Mouse (Mus musculus): ENCODE results near the gene Gpr39. TPM values are rescaled to one million over a fixed set of nuclear protein-coding genes. Genes with fewer than 3 reads are reported as not detected.

Gene Gpr39
- polyA plus RNA-seq, 2 experiments = 2.4 to 3.0 TPM

DNA sequence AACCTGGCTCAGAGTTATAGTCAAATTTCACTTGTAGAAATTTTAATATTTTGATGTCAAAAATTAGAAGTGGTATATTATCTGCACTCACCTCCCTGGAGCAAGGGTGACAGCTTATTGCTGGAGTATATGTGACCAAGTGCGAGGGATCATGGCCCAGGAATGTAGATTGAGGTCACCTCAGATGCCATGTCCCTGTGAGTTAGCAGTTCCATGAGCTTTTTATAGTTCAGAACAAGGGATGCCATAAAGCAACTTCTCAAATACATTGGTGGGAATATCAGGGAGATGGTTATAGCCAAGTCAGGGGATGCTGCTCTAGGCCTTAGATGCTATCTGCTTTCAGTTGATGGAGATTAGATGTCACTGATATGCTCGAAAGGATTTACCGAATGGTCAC is 27.7 kb upstream of the Gpr39 start:
- Histone ChIP-seq H3K4me3 (ENCODE audit: insufficient read depth in 1 of 2, low read depth in 2 of 2, low read length in 2 of 2) (no peak overlapping the region), H3K4me2 (ENCODE audit: low read depth) (no peak overlapping the region), H3K9ac (replicated peaks) (no peak overlapping the region), H3K27me3 (ENCODE audit: control insufficient read depth, insufficient read depth, low read length) (no peaks in the 10 kb centered on the region), H3K27ac (no peak overlapping the region), H3K36me3 (replicated peaks; ENCODE audit: control insufficient read depth, insufficient read depth, low read depth) (no peaks in the 10 kb centered on the region), H3K9me3 (ENCODE audit: control insufficient read depth, low read length) (no peaks in the 10 kb centered on the region), H3K4me1 (replicated peaks; ENCODE audit: control insufficient read depth in 2 of 2, insufficient read depth in 2 of 2, low read length in 1 of 2) (no peaks in the 10 kb centered on the region)
- DNase-seq (ENCODE audit: low read depth in 3 of 3, low spot score in 3 of 3) (no peak), ATAC-seq (ENCODE audit: insufficient read depth) (no peak)
- no peak for TF ChIP-seq CTCF (IDR thresholded peaks at IDR 0.05; ENCODE audit: low read depth)
- no peak for TF ChIP-seq EP300 (IDR thresholded peaks at IDR 0.05; ENCODE audit: low read depth)
- WGBS (ENCODE audit: insufficient replicate concordance) = 75% methylated on average over 3 of the region's 3 CpGs

GRCm38 (mm10) chr1:125652836-125653594 is 23.8 kb upstream of the Gpr39 start:
- WGBS (ENCODE audit: insufficient replicate concordance) = 38% methylated on average over 1 of the region's 1 CpGs
- H3K36me3 ChIP-seq (replicated peaks; ENCODE audit: control insufficient read depth, insufficient read depth, low read depth) = no peaks in the 10 kb centered on the region
- H3K9ac ChIP-seq (replicated peaks) = no peak overlapping the region
- no peak for ATAC-seq (ENCODE audit: insufficient read depth)
- no peak overlapping the region for H3K27ac ChIP-seq
- H3K4me1 ChIP-seq (replicated peaks; ENCODE audit: control insufficient read depth in 2 of 2, insufficient read depth in 2 of 2, low read length in 1 of 2) = no peaks in the 10 kb centered on the region
- H3K9me3 ChIP-seq (ENCODE audit: control insufficient read depth, low read length) = no peaks in the 10 kb centered on the region
- TF ChIP-seq CTCF (IDR thresholded peaks at IDR 0.05; ENCODE audit: low read depth) = no peak
- no peak for TF ChIP-seq EP300 (IDR thresholded peaks at IDR 0.05; ENCODE audit: low read depth)
- H3K4me2 ChIP-seq (ENCODE audit: low read depth) = no peak overlapping the region
- H3K4me3 ChIP-seq (ENCODE audit: insufficient read depth in 1 of 2, low read depth in 2 of 2, low read length in 2 of 2) = no peak overlapping the region
- no peaks in the 10 kb centered on the region for H3K27me3 ChIP-seq (ENCODE audit: control insufficient read depth, insufficient read depth, low read length)
- no peak for DNase-seq (ENCODE audit: low read depth in 3 of 3, low spot score in 3 of 3)

- H3K27me3 ChIP-seq (ENCODE audit: control insufficient read depth, insufficient read depth, low read length) = no peaks in the 10 kb centered on the region
- DNase-seq (ENCODE audit: low read depth in 3 of 3, low spot score in 3 of 3) = no peak
- no peaks in the 10 kb centered on the region for H3K36me3 ChIP-seq (replicated peaks; ENCODE audit: control insufficient read depth, insufficient read depth, low read depth)
- H3K4me2 ChIP-seq (ENCODE audit: low read depth) = no peak overlapping the region
- WGBS (ENCODE audit: insufficient replicate concordance) = 52% methylated on average over 5 of the region's 5 CpGs
- H3K27ac ChIP-seq = no peak overlapping the region
- TF ChIP-seq EP300 (IDR thresholded peaks at IDR 0.05; ENCODE audit: low read depth) (no peak), CTCF (IDR thresholded peaks at IDR 0.05; ENCODE audit: low read depth) (no peak)
- no peaks in the 10 kb centered on the region for H3K9me3 ChIP-seq (ENCODE audit: control insufficient read depth, low read length)
- no peak overlapping the region for H3K9ac ChIP-seq (replicated peaks)
- no peak for ATAC-seq (ENCODE audit: insufficient read depth)
- H3K4me1 ChIP-seq (replicated peaks; ENCODE audit: control insufficient read depth in 2 of 2, insufficient read depth in 2 of 2, low read length in 1 of 2) = no peaks in the 10 kb centered on the region
- no peak overlapping the region for H3K4me3 ChIP-seq (ENCODE audit: insufficient read depth in 1 of 2, low read depth in 2 of 2, low read length in 2 of 2)
Measured at GRCm38 (mm10) chr1:125657416-125657815, 19.4 kb upstream of the Gpr39 start.

- Histone ChIP-seq H3K27me3 (ENCODE audit: control insufficient read depth, insufficient read depth, low read length) (no peaks in the 10 kb centered on the region), H3K4me3 (ENCODE audit: insufficient read depth in 1 of 2, low read depth in 2 of 2, low read length in 2 of 2) (no peak overlapping the region), H3K27ac (no peak overlapping the region), H3K9ac (replicated peaks) (no peak overlapping the region), H3K4me1 (replicated peaks; ENCODE audit: control insufficient read depth in 2 of 2, insufficient read depth in 2 of 2, low read length in 1 of 2) (peaks cover 0 to 6% of the 10 kb centered on the region in 2 experiments; a peak in 2 of 4 replicates), H3K36me3 (replicated peaks; ENCODE audit: control insufficient read depth, insufficient read depth, low read depth) (no peaks in the 10 kb centered on the region), H3K9me3 (ENCODE audit: control insufficient read depth, low read length) (no peaks in the 10 kb centered on the region), H3K4me2 (ENCODE audit: low read depth) (no peak overlapping the region)
- no peak for ATAC-seq (ENCODE audit: insufficient read depth)
- 62% methylated on average over 4 of the region's 4 CpGs for WGBS (ENCODE audit: insufficient replicate concordance)
- TF ChIP-seq CTCF (IDR thresholded peaks at IDR 0.05; ENCODE audit: low read depth) (no peak), EP300 (IDR thresholded peaks at IDR 0.05; ENCODE audit: low read depth) (no peak)
- no peak for DNase-seq (ENCODE audit: low read depth in 3 of 3, low spot score in 3 of 3)
Measured at GRCm38 (mm10) chr1:125660151-125660550, 16.6 kb upstream of the Gpr39 start.

DNA sequence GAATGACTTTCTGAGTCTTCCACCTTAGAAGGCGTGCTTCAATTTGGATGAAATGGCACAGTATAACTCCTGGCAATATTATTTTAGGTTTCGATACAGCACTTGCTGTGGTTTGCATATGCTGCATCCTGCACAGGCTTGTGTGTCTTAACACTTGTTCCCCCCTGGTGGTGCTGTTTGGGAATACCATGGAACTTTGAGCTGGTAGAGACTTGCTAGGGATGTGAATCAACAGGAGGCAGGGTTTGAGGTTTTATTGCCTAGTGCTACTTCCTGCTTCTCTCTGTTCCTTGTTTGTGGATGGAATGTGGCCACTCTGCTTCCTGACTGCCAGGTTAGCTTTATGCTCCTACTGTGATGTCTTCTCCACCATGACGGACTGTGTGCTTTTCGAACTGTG is 15.9 kb upstream of the Gpr39 start:
- ATAC-seq (ENCODE audit: insufficient read depth) (no peak), DNase-seq (ENCODE audit: low read depth in 3 of 3, low spot score in 3 of 3) (no peak)
- no peak overlapping the region for H3K4me3 ChIP-seq (ENCODE audit: insufficient read depth in 1 of 2, low read depth in 2 of 2, low read length in 2 of 2)
- no peaks in the 10 kb centered on the region for H3K36me3 ChIP-seq (replicated peaks; ENCODE audit: control insufficient read depth, insufficient read depth, low read depth)
- no peak overlapping the region for H3K27ac ChIP-seq
- H3K27me3 ChIP-seq (ENCODE audit: control insufficient read depth, insufficient read depth, low read length) = no peaks in the 10 kb centered on the region
- TF ChIP-seq EP300 (IDR thresholded peaks at IDR 0.05; ENCODE audit: low read depth) (no peak), CTCF (IDR thresholded peaks at IDR 0.05; ENCODE audit: low read depth) (no peak)
- H3K9me3 ChIP-seq (ENCODE audit: control insufficient read depth, low read length) = no peaks in the 10 kb centered on the region
- H3K4me2 ChIP-seq (ENCODE audit: low read depth) = no peak overlapping the region
- H3K4me1 ChIP-seq (replicated peaks; ENCODE audit: control insufficient read depth in 2 of 2, insufficient read depth in 2 of 2, low read length in 1 of 2) = peaks cover 0 to 6% of the 10 kb centered on the region in 2 experiments; a peak in 2 of 4 replicates
- H3K9ac ChIP-seq (replicated peaks) = no peak overlapping the region
- WGBS (ENCODE audit: insufficient replicate concordance) = 72% methylated on average over 4 of the region's 4 CpGs
